Mouse (Mus musculus) heart, embryonic 11.5 days (tissue): ENCODE data around the gene Adprm. TPM values are rescaled to one million over a fixed set of nuclear protein-coding genes. Genes with fewer than 3 reads are reported as not detected.
"Not testable (repeated sequence)": the region's sequence is repeated elsewhere in the genome, so short reads cannot be mapped to it uniquely, and the experiment has no call there.

Source experiments
- ATAC-seq: fragments of 200-750 bp; cut with Nextera tagmentation; replicated peaks from 2 replicates; pipeline ENCODE4 v1.8.0; 2017; ENCODE audit warnings: moderate library complexity; ENCODE audit not compliant: insufficient number of reproducible peaks, low FRiP score, low TSS enrichment
- H3K27ac ChIP-seq: fragments of 300-500 bp; sonication (generic); 2 replicates; pipeline ENCODE4 v1.5.1; 2014; ENCODE audit warnings: mild to moderate bottlenecking, low read depth, low read length
- H3K27me3 ChIP-seq: fragments of 300-500 bp; sonication (generic); 2 replicates; pipeline ENCODE4 v1.6.1; 2014; ENCODE audit warnings: mild to moderate bottlenecking, low read length, mixed read lengths; ENCODE audit not compliant: control insufficient read depth, insufficient read depth
- H3K36me3 ChIP-seq: fragments of 300-500 bp; sonication (generic); 2 replicates; pipeline ENCODE4 v1.6.1; 2014; ENCODE audit warnings: mild to moderate bottlenecking, low read length, moderate library complexity, mixed read lengths; ENCODE audit not compliant: control insufficient read depth, insufficient read depth
- H3K4me1 ChIP-seq: fragments of 300-500 bp; sonication (generic); 2 replicates; pipeline ENCODE4 v1.6.1; 2014; ENCODE audit warnings: low read length; ENCODE audit not compliant: control insufficient read depth, insufficient read depth
- H3K4me2 ChIP-seq: fragments of 300-500 bp; sonication (generic); 2 replicates; pipeline ENCODE4 v1.6.1; 2014; ENCODE audit warnings: mild to moderate bottlenecking, moderate library complexity
- H3K4me3 ChIP-seq: fragments of 300-500 bp; sonication (generic); 2 replicates; pipeline ENCODE4 v1.5.1; 2014; ENCODE audit warnings: low read depth, low read length
- H3K9ac ChIP-seq: fragments of 300-500 bp; sonication (generic); 2 replicates; pipeline ENCODE4 v1.6.1; 2014; ENCODE audit warnings: mild to moderate bottlenecking, low read depth, low read length, moderate library complexity
- H3K9me3 ChIP-seq: fragments of 300-500 bp; sonication (generic); replicated peaks from 2 replicates; pipeline ENCODE4 v1.6.1; 2016; ENCODE audit warnings: low read length; ENCODE audit not compliant: control insufficient read depth
- WGBS: fragments of 180-500 bp; shearing (Covaris S2); extraction: QIAGEN DNeasy Blood & Tissue Kit; methylation state at CpG from one replicate; pipeline ENCODE4 v1.1.7; 2014; ENCODE audit not compliant: insufficient replicate concordance; 5-methylcytosine and 5-hydroxymethylcytosine counted together
- polyA plus RNA-seq: library from polyadenylated mRNA; unstranded; fragments of >200 nt; fragmentation: Nextera tagmentation; extraction: Ambion mirVana; gene quantifications from 2 replicates; pipeline ENCODE4 v1.2.1, GENCODE M21; 2014

The Adprm gene
- polyA plus RNA-seq, 1 experiment from 2014 or later: 18.9 TPM

GRCm38 (mm10) chr11:67024867-67025477, 27.4 kb downstream of the Adprm start, which contains the start of gene Tmem220:
TSS of gene Tmem220 (plus strand) at chr11:67025154.
- Histone ChIP-seq H3K4me2 (peak within 1 kb of the TSS; percentile 81), H3K4me1 (0 out of 2 replicates have a peak, but pooled peaks cover 3% of the 10 kb centered on the region), H3K9ac (peak within 1 kb of the TSS; percentile 82), H3K27ac (no peak within 1 kb of the TSS), H3K27me3 (peaks cover 8% of the 10 kb centered on the region; the same call in 1 of the 2 replicates), H3K4me3 (peak within 1 kb of the TSS; percentile 58), H3K36me3 (no peaks in the 10 kb centered on the region), H3K9me3 (no peaks in the 10 kb centered on the region)
- WGBS: 3% methylated on average over 35 of the region's 35 CpGs
- ATAC-seq: peak; percentile 99

GRCm38 (mm10) chr11:67023802-67024340, 28.5 kb downstream of the Adprm start:
- no peak for ATAC-seq
- H3K9ac ChIP-seq: no peak overlapping the region
- 0 out of 2 replicates have a peak, but pooled peaks cover 3% of the 10 kb centered on the region for H3K4me1 ChIP-seq
- no peaks in the 10 kb centered on the region for H3K36me3 ChIP-seq
- H3K27me3 ChIP-seq: peaks cover 11% of the 10 kb centered on the region; the same call in 1 of the 2 replicates
- no peak overlapping the region for H3K4me3 ChIP-seq
- no peak overlapping the region for H3K27ac ChIP-seq
- H3K4me2 ChIP-seq: no peak overlapping the region
- H3K9me3 ChIP-seq: no peaks in the 10 kb centered on the region
- WGBS: 40% methylated on average over 6 of the region's 6 CpGs

- not testable (repeated sequence) for H3K4me1 ChIP-seq, H3K27ac ChIP-seq, ATAC-seq, H3K4me3 ChIP-seq, H3K36me3 ChIP-seq, H3K9me3 ChIP-seq, H3K4me2 ChIP-seq, H3K9ac ChIP-seq
- H3K27me3 ChIP-seq: peaks cover 13% of the 10 kb centered on the region; the same call in 1 of the 2 replicates
- 40% methylated on average over 1 of the region's 1 CpGs for WGBS
Observed at GRCm38 (mm10) chr11:67023191-67023590, 29.2 kb downstream of the Adprm start.

- H3K27me3 ChIP-seq: peaks cover 13% of the 10 kb centered on the region; the same call in 1 of the 2 replicates
- H3K27ac ChIP-seq: no peak overlapping the region
- no peak overlapping the region for H3K9ac ChIP-seq
- no peak overlapping the region for H3K4me2 ChIP-seq
- ATAC-seq: no peak
- H3K9me3 ChIP-seq: no peaks in the 10 kb centered on the region
- H3K4me1 ChIP-seq: peaks cover 6% of the 10 kb centered on the region; the same call in 1 of the 2 replicates
- 75% methylated on average over 13 of the region's 13 CpGs for WGBS
- no peak overlapping the region for H3K4me3 ChIP-seq
- H3K36me3 ChIP-seq: no peaks in the 10 kb centered on the region
Observed at GRCm38 (mm10) chr11:67022354-67023115, 29.9 kb downstream of the Adprm start.

- no peak overlapping the region for H3K9ac ChIP-seq
- WGBS: 1% methylated on average over 12 of the region's 12 CpGs
- no peaks in the 10 kb centered on the region for H3K36me3 ChIP-seq
- H3K4me1 ChIP-seq: peaks cover 6% of the 10 kb centered on the region; the same call in 1 of the 2 replicates
- H3K27me3 ChIP-seq: peaks cover 13% of the 10 kb centered on the region; the same call in 1 of the 2 replicates
- H3K27ac ChIP-seq: no peak overlapping the region
- no peaks in the 10 kb centered on the region for H3K9me3 ChIP-seq
- peak overlapping the region; percentile 13 for H3K4me3 ChIP-seq
- peak overlapping the region; percentile 56 for H3K4me2 ChIP-seq
- ATAC-seq: no peak
Observed at GRCm38 (mm10) chr11:67020948-67021347, 31.4 kb downstream of the Adprm start.

- H3K4me1 ChIP-seq: peaks cover 3% of the 10 kb centered on the region; the same call in 1 of the 2 replicates
- no peaks in the 10 kb centered on the region for H3K9me3 ChIP-seq
- H3K4me2 ChIP-seq: no peak overlapping the region
- no peak overlapping the region for H3K27ac ChIP-seq
- WGBS: 54% methylated on average over 7 of the region's 7 CpGs
- no peak overlapping the region for H3K4me3 ChIP-seq
- peaks cover 13% of the 10 kb centered on the region; the same call in 1 of the 2 replicates for H3K27me3 ChIP-seq
- ATAC-seq: no peak
- no peaks in the 10 kb centered on the region for H3K36me3 ChIP-seq
- H3K9ac ChIP-seq: no peak overlapping the region
Observed at GRCm38 (mm10) chr11:67019711-67020475, 32.5 kb downstream of the Adprm start.

- H3K27me3 ChIP-seq: peaks cover 13% of the 10 kb centered on the region; the same call in 1 of the 2 replicates
- no peak overlapping the region; the same call in 1 of the 2 replicates for H3K4me2 ChIP-seq
- H3K9ac ChIP-seq: no peak overlapping the region
- no peak overlapping the region for H3K4me3 ChIP-seq
- peaks cover 3% of the 10 kb centered on the region; the same call in 1 of the 2 replicates for H3K4me1 ChIP-seq
- no peaks in the 10 kb centered on the region for H3K9me3 ChIP-seq
- no peak overlapping the region for H3K27ac ChIP-seq
- no peak for ATAC-seq
- H3K36me3 ChIP-seq: no peaks in the 10 kb centered on the region
- WGBS: 10% methylated on average over 12 of the region's 12 CpGs
Observed at GRCm38 (mm10) chr11:67017801-67018591, 34.4 kb downstream of the Adprm start.
